Mouse (Mus musculus) MEL-GATA-1-ER (cell line): Measurements from ENCODE around the gene Uimc1.
"Not testable (repeated sequence)": the region's sequence is repeated elsewhere in the genome, so short reads cannot be mapped to it uniquely, and the experiment has no call there.

Experiments used
- DNase-seq: peaks from one replicate; pipeline ENCODE4 v3.0.0-alpha.2; 2012; ENCODE audit warnings: low read depth; ENCODE audit errors: extremely low read depth

Gene Uimc1

DNA sequence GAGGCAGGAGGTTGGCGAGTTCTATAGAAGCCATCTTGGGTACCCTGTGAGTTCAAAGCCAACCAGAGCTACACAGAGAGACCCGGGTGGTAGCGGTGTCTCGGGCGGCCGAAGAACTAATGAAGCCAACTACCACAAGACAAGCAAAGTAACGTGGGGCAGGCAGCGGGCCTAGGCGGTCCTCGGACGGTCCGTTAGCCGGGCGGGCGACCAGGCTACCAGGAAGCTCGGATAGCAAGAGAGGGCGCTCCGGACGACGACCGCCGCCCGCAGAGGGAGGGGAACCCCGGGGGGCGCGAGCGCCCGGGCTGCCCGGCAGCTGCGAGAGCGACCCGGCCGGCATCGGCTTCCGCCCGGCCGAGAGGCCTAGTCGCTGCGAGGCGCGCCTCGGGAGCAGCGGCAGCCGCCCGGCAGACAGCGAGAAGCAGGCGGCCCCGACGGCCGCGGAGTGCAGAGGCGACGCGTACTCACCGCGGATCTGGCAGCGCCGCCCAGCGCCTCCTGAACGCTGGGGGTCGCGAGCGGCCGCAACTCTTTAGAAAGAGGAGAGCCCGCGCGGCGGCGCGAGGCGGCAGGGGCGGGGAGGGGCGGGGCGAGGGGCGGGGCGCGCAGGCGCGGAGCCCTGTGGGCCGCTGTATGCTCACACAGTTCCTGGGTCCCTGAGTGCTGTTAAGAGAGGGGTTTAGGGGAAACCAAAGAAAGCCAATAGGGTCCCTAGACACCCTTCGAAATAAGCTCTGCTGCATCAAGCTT is at the start of gene Uimc1:
Gene Uimc1 (minus strand): TSS at position 575 of the 753 bp plus-strand sequence.
- DNase-seq, result peak; percentile 51

GRCm38 (mm10) chr13:55140271-55140670 is 40.2 kb upstream of the Uimc1 start:
- no peak for DNase-seq

DNA sequence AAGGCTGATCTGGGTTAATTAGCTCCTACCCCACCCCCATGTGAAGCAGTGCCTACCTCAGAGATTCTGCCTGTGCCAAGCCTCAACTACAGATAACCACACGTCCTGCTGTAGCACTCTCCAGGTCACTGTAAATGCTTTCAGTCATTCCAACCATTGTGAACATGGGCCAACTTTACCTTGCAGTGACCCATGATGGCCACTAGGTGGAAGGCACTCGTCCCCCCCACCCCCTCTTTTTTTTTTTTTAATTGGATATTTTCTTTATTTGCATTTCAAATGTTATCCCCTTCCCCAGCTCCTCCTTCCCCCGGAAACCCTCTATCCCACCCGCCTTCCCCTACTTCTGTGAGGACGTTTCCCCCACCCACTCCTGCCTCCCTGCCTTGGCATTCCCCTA is 35.3 kb upstream of the Uimc1 start:
- peak; percentile 24 for DNase-seq

DNA sequence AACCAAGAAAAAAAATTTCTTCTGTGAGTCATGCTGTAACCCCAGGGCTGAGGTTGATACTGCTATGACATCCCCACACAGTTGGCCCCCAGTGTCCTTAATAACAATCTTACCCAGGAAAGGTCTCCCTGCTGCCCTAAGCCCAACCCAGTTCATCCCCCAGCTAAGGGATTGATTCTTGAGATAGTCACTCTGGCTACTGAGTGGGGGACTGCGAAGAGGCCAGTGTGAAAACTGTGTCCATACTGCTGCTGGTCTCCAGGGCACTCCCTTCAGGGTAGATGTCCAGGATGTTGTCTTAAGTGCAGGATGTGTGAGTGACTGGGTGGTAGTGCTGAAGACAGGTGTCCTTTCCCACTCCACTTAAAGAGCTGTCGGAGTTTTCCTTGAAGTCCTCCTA is 33.3 kb upstream of the Uimc1 start, which contains the start of gene Gm17617:
Gene Gm17617 (minus strand): TSS at position 101 of the 400 bp plus-strand sequence.
- DNase-seq, result no peak

GRCm38 (mm10) chr13:55124903-55125302 is 24.8 kb upstream of the Uimc1 start:
- no peak for DNase-seq

- no peak for DNase-seq
Observed at GRCm38 (mm10) chr13:55114375-55114774, 14.3 kb upstream of the Uimc1 start.

GRCm38 (mm10) chr13:55107694-55108093 is 7.6 kb upstream of the Uimc1 start:
- DNase-seq, result no peak

DNA sequence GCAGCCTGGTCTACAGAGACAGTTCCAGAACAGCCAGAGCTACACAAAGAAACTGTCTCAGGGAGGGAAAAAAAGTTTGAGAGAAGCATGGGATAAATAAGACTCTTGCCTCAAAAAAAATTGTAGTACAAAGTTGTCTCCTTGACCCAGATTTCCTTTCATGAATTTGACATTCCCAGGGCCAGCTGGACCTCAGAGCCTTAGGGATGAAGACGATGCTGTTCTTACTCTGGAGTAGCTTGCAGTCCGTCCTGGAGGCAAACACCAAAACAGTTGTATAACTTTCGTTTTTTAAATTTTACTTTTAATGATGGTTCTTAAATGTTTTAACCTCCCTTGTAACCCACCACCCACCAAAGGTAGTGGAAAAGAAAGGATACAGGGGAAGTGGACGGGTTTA is 7.0 kb upstream of the Uimc1 start:
- DNase-seq, result no peak

DNA sequence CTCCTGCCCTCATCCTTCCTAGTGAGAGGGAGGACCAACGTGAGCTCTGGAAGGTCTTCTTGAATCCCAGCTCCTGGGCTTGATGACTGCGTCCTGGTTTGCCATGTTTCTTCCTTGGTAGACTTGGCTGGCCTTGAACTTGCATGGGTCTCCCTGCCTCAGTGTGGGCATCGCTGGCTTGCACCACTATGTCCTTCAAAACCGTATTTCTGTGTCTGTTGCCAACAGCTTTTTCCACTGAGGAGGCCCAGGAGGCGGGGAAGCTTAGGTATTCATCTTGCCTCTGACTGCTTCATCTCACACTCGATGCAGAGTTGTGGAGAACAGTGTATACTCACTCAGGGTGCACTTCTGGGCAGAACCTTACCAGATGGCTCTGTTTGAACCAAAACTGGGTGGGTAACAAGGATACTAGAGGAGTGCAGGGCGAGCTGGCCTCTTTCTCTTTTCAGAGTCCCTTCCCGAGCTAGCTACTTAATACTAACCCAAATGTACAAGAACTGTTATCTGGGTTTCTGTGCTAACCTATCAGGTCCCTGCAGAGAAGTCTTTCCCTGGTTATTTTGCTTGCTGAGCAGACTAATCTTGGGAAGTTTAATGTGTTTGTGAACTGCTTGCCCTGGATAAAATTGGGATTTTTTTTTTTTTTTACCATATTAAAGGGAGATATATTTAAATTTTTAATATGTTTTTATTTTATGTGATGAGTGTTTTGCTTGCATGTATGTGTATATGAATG is 6.0 kb upstream of the Uimc1 start:
- peak; percentile 47 for DNase-seq

DNA sequence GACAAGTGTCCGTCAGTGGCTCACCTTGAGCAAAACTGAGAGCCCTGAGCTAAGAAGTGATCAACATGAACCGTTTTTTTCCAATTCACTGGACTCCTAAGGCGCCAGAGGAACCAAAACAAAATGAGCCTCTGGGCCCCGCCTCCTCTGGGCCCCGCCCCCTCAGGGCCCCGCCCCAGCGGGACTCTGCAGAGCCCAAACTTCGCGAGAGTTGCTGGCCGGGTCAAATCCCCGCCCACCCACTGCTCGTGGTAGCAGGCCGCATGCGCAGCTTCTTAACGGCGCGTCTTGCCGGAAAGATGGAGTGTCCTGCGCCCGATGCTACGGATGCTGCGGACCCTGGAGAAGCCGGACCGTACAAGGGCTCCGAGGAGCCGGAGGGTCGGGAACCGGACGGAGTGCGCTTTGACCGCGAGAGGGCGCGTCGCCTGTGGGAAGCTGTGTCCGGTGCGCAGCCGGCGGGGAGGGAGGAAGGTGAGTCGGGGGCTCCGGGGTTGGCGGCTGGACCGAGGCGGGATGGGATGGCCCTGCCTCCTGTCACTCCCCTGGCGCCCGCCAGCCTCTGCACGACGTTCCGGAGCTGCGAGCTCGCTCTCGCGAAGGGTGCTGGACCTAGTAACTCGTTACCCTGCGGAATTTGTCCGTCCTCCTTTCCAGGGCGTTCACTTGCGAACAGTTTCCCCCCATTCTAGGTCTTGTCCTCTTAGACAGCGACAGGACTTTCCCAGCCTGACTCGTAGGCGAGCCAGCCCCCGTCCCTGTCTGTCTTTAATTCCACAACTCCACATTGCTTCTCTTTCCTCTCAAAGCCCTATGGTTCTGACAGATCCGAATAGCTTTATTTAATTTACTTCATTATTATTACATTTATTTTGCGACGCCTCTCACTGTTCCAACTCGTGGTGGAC is 5.2 kb upstream of the Uimc1 start, which contains the start of gene Zfp346:
Gene Zfp346 (plus strand): TSS at position 267 of the 908 bp plus-strand sequence.
- DNase-seq, result peak; percentile 92

DNA sequence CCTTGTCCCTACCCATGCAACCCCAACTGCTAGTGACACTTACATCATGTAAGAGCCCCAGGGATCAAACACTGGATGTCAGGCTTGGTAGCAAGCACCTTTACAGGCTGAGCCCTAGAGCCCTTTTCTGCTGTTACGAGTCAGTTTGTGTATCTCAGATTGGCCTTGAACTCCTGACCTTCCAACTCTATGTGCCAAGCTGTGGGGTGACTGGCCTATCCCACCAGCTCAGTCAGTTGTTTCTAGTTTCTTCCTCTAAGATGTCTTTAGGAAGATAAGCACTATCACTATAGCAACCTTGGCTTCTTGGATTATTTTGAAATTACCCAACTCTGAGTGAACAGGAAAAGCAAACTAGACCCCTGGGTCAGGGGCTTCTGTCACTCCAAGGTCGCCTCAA is 3.3 kb upstream of the Uimc1 start:
- no peak for DNase-seq

- peak; percentile 39 for DNase-seq
Observed at GRCm38 (mm10) chr13:55102366-55102765, 2.3 kb upstream of the Uimc1 start.

GRCm38 (mm10) chr13:55101627-55102026 is 1.5 kb upstream of the Uimc1 start:
- DNase-seq, result peak; percentile 49

DNA sequence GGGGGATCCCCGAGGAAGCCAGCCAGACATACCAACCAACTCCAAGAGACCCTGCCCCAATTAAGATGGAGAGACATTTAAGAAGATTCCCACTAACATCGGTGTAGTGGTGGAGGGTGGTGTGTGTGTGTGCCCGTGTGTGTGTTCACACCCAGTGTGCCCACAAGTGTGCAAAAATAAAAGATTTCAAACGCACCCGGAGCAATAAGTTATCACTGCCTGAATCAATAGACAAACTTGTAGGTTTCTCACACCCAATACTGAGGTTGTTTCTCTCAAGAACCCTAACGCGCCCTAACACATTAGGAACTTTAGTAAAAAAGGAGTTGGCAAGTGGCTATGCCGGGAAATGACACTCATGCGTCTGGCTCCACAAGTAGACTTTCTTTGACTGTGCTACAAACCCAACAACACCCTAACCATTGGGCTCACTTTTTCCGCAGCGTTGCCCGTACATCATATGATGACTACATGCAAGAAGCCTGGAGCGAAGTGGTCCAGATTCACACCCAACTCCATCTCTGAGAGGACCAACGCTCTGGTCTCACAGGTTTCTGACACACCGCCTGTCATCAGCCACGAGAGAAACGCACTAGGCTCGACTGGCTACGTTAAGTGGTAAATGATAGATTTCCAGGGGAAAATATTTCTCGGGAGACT is 904 bp downstream of the Uimc1 start:
- peak; percentile 59 for DNase-seq

DNA sequence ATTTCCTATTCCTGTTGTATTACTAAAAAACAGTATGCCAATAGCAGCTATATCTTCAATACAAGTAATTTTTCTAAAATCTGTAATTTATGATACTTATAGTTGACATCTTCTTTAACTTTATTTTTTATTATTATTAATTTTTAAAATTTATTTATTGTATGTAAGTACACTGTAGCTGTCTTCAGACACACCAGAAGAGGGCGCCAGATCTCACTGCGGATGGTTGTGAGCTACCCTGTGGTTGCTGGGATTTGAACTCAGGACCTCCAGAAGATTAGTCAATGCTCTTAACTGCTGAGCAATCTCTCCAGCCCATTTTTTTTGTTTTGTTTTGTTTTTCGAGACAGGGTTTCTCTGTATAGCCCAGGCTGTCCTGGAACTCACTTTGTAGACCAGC is 2.3 kb downstream of the Uimc1 start:
- not testable (repeated sequence) for DNase-seq

- no peak for DNase-seq
Observed at GRCm38 (mm10) chr13:55092588-55092987, 7.5 kb downstream of the Uimc1 start.

- DNase-seq, result no peak
Observed at GRCm38 (mm10) chr13:55075597-55075996, 24.5 kb downstream of the Uimc1 start.

DNA sequence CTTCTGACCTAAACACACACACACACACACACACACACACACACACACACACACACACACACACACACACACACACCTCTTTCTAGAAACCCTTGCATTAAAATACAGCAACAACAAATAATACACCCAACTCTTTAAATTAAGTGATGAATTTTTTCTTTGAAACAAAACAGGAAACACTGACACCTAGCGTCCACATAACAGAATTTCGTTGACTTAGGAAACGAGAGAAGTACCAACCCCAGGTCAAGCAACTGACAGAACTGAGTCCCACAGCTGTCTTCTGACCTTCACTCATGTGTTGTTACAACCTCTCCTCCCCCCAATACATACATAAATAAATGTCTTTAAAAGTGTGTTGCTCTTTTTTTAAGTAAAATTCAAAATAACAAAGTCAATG is 28.8 kb downstream of the Uimc1 start:
- DNase-seq, result peak; percentile 26

GRCm38 (mm10) chr13:55069719-55070118 is 30.4 kb downstream of the Uimc1 start:
- DNase-seq, result no peak

- DNase-seq, result no peak
Observed at GRCm38 (mm10) chr13:55063276-55063675, 36.8 kb downstream of the Uimc1 start.

DNA sequence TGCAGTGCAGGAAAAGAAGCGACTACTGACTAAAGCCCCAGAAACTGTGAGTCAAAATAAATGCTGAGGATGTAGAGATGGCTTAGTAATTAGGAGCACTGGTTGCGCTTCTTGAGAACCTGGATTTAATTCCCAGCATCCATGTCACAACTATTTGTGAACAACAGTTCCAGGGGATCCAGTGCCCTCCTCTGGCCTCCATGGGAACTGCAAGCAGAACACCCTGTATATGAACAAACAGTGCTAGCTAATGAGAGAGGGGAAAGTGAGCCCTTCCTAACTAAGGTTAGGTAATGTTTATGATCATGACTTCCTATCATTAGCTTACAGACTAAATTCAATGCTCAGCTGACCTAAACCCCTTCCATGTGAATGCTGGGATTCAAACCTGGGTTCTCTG is 42.1 kb downstream of the Uimc1 start:
- DNase-seq, result peak; percentile 28
